Mouse (Mus musculus) left cerebral cortex, adult 11 months (tissue): ENCODE data around the gene Zfp712.

ENCODE experiments used
- DNase-seq: peaks from one replicate; pipeline ENCODE4 v3.0.0; 2022; ENCODE audit warnings: low spot score

Gene Zfp712

GRCm38 (mm10) chr13:67060786-67061358 is at the start of gene Zfp712:
TSS of gene Zfp712 (minus strand) at chr13:67061170.
- peak; percentile 91 for DNase-seq

GRCm38 (mm10) chr13:67108821-67109206 is 47.8 kb upstream of the Zfp712 start:
- DNase-seq, result no peak

GRCm38 (mm10) chr13:67108194-67108820 is 47.3 kb upstream of the Zfp712 start, which contains the start of gene Gm28557:
TSS of gene Gm28557 (minus strand) at chr13:67108604.
- DNase-seq, result peak; percentile 94

- no peak for DNase-seq
Observed at GRCm38 (mm10) chr13:67107681-67108080, 46.7 kb upstream of the Zfp712 start.

- DNase-seq, result no peak
Observed at GRCm38 (mm10) chr13:67097876-67098275, 36.9 kb upstream of the Zfp712 start, which contains the start of gene Zfp708. TSS of gene Zfp708 (minus strand) at chr13:67097976.

GRCm38 (mm10) chr13:67090154-67090553 is 29.2 kb upstream of the Zfp712 start:
- DNase-seq, result no peak

- DNase-seq, result no peak
Observed at GRCm38 (mm10) chr13:67081946-67082345, 21.0 kb upstream of the Zfp712 start.

- peak; percentile 54 for DNase-seq
Observed at GRCm38 (mm10) chr13:67081142-67081713, 20.3 kb upstream of the Zfp712 start.

- no peak for DNase-seq
Observed at GRCm38 (mm10) chr13:67077244-67077643, 16.3 kb upstream of the Zfp712 start.

- DNase-seq, result no peak
Observed at GRCm38 (mm10) chr13:67072786-67073185, 11.8 kb upstream of the Zfp712 start.

GRCm38 (mm10) chr13:67065386-67065785 is 4.4 kb upstream of the Zfp712 start:
- no peak for DNase-seq

GRCm38 (mm10) chr13:67062427-67062826 is 1.5 kb upstream of the Zfp712 start:
- DNase-seq, result no peak

GRCm38 (mm10) chr13:67060161-67060785 is 697 bp downstream of the Zfp712 start:
- no peak for DNase-seq
